ENCODE assay signal across 19 mouse cellular contexts in the genomic region with DNA sequence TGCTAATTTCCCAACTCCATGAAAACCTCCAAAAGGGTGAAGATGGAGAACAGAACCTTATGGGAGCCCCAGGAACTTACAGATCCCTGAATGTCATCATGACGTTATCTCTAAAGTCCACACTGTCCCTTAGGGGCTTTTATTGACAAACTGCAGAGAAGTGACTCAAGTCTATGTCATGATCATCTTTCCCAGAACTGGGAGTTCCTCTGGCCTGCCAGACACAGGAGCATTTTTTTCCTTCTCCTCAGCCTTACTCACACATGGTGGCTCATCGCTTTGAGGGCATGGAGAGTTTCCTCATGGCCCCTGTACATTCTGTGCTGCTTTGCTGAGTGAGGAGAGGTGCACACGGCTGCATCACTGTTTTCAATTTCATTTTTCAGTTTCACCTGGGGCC. TPM values are rescaled to one million over a fixed set of nuclear protein-coding genes. Genes with fewer than 3 reads are reported as not detected.
DNase-seq lines count a peak whose midpoint lies in the region.
"Had no signal": no experiment of that assay in that cellular context is flagged by ENCODE, and none has a peak within 500 bp of the region (broad histone marks: within the 10 kb centered on the region; RNA-seq: fewer than 3 reads in every experiment).

No protein-coding gene starts in this region.

- DNase-seq in adrenal gland, postnatal 25 days: peak; percentile 6
- DNase-seq in adrenal gland, postnatal 14 days: no peak
- peak; percentile 44 for DNase-seq in heart, adult 8-10 months (ENCODE audit: low spot score)
- no peak for DNase-seq in heart, postnatal 4 days
- peak; percentile 46 for DNase-seq in Muller cell, postnatal 12 days (ENCODE audit: inconsistent ontology term)
- DNase-seq in skeletal muscle tissue, adult 2 months (ENCODE audit: low read depth, low spot score): peak; percentile 62
- DNase-seq in right cerebral cortex, postnatal 25 days: no peak
- DNase-seq: B cell, adult 2 months; cerebellum, adult 18-20 months; cerebellum, postnatal 14 days; forebrain, postnatal 0 days; kidney, postnatal 36 days; layer of hippocampus, postnatal 36 days; lung, adult 18-20 months; lung, postnatal 10 days; right cerebral cortex, postnatal 14 days had no signal

RNA-seq across cellular contexts. Expression of a gene that starts 22.4 kb away (rescaled TPM):
- total RNA-seq in adrenal gland, postnatal 25 days (2021): not detected in 2 replicates
- not detected in 2 replicates for total RNA-seq in adrenal gland, postnatal 14 days (2021)
- 10 to 100 TPM; 20.2 to 32.3 (median 24.9) TPM for total RNA-seq in heart, adult 8-10 months (2022)
- total RNA-seq in heart, postnatal 4 days (2021): 1 to 10 TPM; 5.8 to 6.0 TPM
- total RNA-seq: hematopoietic stem cell, adult 5-6 weeks; megakaryocyte, adult 5-6 weeks; MEL had no signal

Comparison
In these comparisons a context has a peak if more than half of its experiments do, and no peak if none do; other contexts are left out.
1. DNase-seq: peak in adrenal gland, postnatal 25 days (single experiment), heart, adult 8-10 months (single experiment), Muller cell, postnatal 12 days (single experiment) and skeletal muscle tissue, adult 2 months (single experiment); none in adrenal gland, postnatal 14 days (single experiment), heart, postnatal 4 days (single experiment) and right cerebral cortex, postnatal 25 days (single experiment).